Mouse (Mus musculus): Measurements from ENCODE around the gene Zfp449. TPM values are rescaled to one million over a fixed set of nuclear protein-coding genes. Genes with fewer than 3 reads are reported as not detected.
"Not testable (repeated sequence)": the region's sequence is repeated elsewhere in the genome, so short reads cannot be mapped to it uniquely, and the experiment has no call there.

The Zfp449 gene
- polyA plus RNA-seq, 1 experiment from 2014 or later, result 6.4 TPM

DNA sequence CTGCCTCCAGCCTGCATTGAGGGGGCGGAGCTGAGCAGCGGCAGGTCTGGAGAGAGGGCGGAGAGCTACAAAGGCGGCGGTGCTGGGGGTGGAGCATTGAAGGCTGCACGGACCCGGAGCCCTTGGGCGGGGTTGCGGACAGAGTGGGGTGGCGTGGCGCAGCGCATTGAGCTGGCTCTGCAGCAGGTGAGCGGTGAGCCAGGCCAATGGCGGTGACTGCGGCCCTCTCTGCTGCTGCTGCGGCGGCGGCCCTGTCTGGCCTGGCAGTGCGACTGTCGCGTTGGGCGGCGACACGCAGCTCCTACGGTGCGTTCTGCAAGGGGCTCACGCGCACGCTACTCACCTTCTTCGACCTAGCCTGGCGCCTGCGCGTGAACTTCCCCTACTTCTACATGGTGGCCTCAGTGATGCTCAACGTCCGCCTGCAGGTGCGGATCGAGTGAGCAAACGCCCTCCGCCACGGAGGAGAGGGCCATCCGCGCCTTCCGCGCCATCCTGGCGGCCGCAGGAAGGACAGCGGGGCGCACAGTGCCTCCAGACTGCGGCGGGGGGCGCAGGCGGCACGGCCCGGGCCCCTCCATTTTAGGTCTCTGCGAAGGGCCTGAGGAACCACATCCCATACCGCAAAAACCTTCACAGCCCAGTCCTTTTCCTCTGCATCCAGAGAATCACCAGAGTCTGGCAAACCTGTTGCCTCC is 28.4 kb downstream of the Zfp449 start, which contains the start of gene Smim10l2a:
Gene Smim10l2a, plus strand, starts transcription at position 156 of the 698 bp plus-strand sequence.
- H3K9me3 ChIP-seq (ENCODE audit: control insufficient read depth, low read length); H3K4me1 ChIP-seq (replicated peaks; ENCODE audit: control insufficient read depth, insufficient read depth, low read length): not testable (repeated sequence)
- peak within 1 kb of the TSS; percentile 67 for H3K9ac ChIP-seq (replicated peaks; ENCODE audit: low read depth, low read length)

DNA sequence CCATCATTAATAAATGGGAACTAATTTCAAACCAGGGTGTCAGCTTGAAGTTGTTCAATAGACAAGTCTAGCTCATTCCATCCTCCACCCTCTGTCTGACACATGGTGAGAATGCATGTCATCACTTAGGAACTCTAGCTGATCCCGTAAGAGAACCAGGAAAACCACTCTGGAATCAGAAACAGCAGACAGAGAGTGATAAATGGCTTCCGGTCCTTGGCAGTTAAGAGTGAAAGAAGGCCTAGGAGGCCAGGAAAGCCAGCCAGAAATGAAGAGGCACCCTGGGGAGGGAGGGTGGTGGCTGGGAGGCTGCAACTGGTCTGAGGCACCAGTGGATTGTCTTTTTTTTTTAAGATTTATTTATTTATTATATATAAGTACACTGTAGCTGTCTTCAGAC is 34.7 kb downstream of the Zfp449 start:
- no peak for ATAC-seq
- no peaks in the 10 kb centered on the region for H3K27me3 ChIP-seq (replicated peaks; ENCODE audit: control insufficient read depth, insufficient read depth, low read length)
- no peak overlapping the region for H3K4me3 ChIP-seq (replicated peaks; ENCODE audit: low read length)
- no peak overlapping the region for H3K4me2 ChIP-seq (ENCODE audit: low read length)
- H3K36me3 ChIP-seq (ENCODE audit: control insufficient read depth, insufficient read depth), result no peaks in the 10 kb centered on the region
- no peak overlapping the region for H3K9ac ChIP-seq (replicated peaks; ENCODE audit: low read depth, low read length)
- H3K4me1 ChIP-seq (replicated peaks; ENCODE audit: control insufficient read depth, insufficient read depth, low read length), result no peaks in the 10 kb centered on the region
- WGBS, result 82% methylated on average over 2 of the region's 2 CpGs
- no peaks in the 10 kb centered on the region for H3K9me3 ChIP-seq (ENCODE audit: control insufficient read depth, low read length)
- H3K27ac ChIP-seq (ENCODE audit: low read length), result no peak overlapping the region

More for the DNA sequence above, 28.4 kb downstream of the Zfp449 start, which contains the start of gene Smim10l2a:
- not testable (repeated sequence) for H3K27ac ChIP-seq (ENCODE audit: low read length); H3K27me3 ChIP-seq (replicated peaks; ENCODE audit: control insufficient read depth, insufficient read depth, low read length); H3K36me3 ChIP-seq (ENCODE audit: control insufficient read depth, insufficient read depth)
- ATAC-seq, result peak; percentile 92
- peak within 1 kb of the TSS; percentile 60 for H3K4me2 ChIP-seq (ENCODE audit: low read length)
- WGBS, result 24% methylated on average over 52 of the region's 56 CpGs
- H3K4me3 ChIP-seq (replicated peaks; ENCODE audit: low read length), result peak within 1 kb of the TSS; percentile 55

DNA sequence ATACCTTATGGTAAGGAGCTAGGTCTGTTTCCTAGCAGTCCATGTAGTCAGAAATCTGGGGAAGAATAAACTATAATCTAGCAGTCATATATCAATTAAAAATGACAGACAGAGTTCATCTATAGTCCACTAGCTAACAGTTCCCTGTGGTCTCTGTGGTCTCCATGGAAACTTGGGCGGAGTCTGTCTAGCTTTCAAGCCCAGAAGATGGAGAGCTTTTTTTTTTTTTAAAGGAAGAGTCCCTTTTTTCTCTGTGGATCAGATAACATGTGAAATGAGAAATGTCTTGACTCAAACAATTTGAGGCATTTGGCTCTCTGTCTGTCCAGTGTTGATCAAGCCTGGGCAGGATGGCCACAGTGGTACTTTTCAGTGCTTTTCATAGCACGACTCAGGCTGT is 37.9 kb downstream of the Zfp449 start:
- ATAC-seq, result no peak
- no peak overlapping the region for H3K4me2 ChIP-seq (ENCODE audit: low read length)
- H3K9me3 ChIP-seq (ENCODE audit: control insufficient read depth, low read length), result no peaks in the 10 kb centered on the region
- no peak overlapping the region for H3K4me3 ChIP-seq (replicated peaks; ENCODE audit: low read length)
- no peak overlapping the region for H3K9ac ChIP-seq (replicated peaks; ENCODE audit: low read depth, low read length)
- WGBS, result 76% methylated on average over 2 of the region's 2 CpGs
- no peak overlapping the region for H3K27ac ChIP-seq (ENCODE audit: low read length)
- no peaks in the 10 kb centered on the region for H3K36me3 ChIP-seq (ENCODE audit: control insufficient read depth, insufficient read depth)
- H3K4me1 ChIP-seq (replicated peaks; ENCODE audit: control insufficient read depth, insufficient read depth, low read length), result no peaks in the 10 kb centered on the region
- no peaks in the 10 kb centered on the region for H3K27me3 ChIP-seq (replicated peaks; ENCODE audit: control insufficient read depth, insufficient read depth, low read length)

DNA sequence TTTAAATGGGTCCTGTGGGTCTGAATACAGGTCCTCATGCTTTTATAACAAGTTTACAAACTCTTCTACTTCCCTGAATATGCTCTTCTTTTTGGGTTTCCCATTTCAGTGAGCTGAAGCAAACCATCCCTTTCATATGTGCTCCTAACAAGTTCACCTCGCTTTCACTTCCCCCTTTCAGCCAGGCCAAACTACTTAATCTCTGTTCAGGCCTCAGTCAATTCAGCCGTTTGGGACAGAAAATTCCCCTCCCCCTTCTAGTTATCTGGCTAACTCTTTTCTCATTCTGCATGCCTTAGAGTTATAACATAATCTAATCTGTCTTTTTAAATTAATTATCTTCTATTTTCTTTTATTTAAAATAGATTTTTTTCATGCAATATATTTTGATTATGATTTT is 58.4 kb downstream of the Zfp449 start:
- Histone ChIP-seq H3K27me3 (replicated peaks; ENCODE audit: control insufficient read depth, insufficient read depth, low read length) (no peaks in the 10 kb centered on the region), H3K4me3 (replicated peaks; ENCODE audit: low read length) (no peak overlapping the region), H3K9me3 (ENCODE audit: control insufficient read depth, low read length) (no peaks in the 10 kb centered on the region), H3K9ac (replicated peaks; ENCODE audit: low read depth, low read length) (no peak overlapping the region), H3K4me1 (replicated peaks; ENCODE audit: control insufficient read depth, insufficient read depth, low read length) (no peaks in the 10 kb centered on the region), H3K4me2 (ENCODE audit: low read length) (no peak overlapping the region), H3K27ac (ENCODE audit: low read length) (no peak overlapping the region), H3K36me3 (ENCODE audit: control insufficient read depth, insufficient read depth) (no peaks in the 10 kb centered on the region)
- ATAC-seq, result no peak
- WGBS, result 20% methylated on average over 2 of the region's 2 CpGs

DNA sequence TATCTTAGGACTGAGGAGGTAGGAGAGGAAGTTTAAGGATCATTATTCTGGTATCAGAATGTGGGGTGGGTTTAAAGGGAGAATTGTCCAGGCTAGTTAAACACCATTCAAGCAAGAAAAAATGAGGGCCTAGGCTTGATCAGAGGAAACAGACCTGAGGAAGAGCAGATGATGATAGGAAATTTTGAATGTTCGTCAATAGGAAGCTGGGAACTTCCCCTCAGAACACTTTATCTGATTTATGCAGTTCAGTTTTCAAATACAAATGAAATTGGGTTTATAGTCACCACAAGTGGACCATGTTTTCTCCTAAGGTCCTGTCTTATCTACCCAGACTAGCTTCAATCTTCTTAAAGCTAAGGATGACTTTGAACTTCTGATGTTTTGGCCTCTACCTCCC is 59.3 kb downstream of the Zfp449 start:
- Histone ChIP-seq H3K27ac (ENCODE audit: low read length) (no peak overlapping the region), H3K4me1 (replicated peaks; ENCODE audit: control insufficient read depth, insufficient read depth, low read length) (no peaks in the 10 kb centered on the region), H3K9ac (replicated peaks; ENCODE audit: low read depth, low read length) (no peak overlapping the region), H3K9me3 (ENCODE audit: control insufficient read depth, low read length) (no peaks in the 10 kb centered on the region), H3K4me2 (ENCODE audit: low read length) (no peak overlapping the region), H3K36me3 (ENCODE audit: control insufficient read depth, insufficient read depth) (no peaks in the 10 kb centered on the region), H3K27me3 (replicated peaks; ENCODE audit: control insufficient read depth, insufficient read depth, low read length) (no peaks in the 10 kb centered on the region), H3K4me3 (replicated peaks; ENCODE audit: low read length) (no peak overlapping the region)
- ATAC-seq, result no peak
- WGBS, result 71% methylated on average over 1 of the region's 1 CpGs

DNA sequence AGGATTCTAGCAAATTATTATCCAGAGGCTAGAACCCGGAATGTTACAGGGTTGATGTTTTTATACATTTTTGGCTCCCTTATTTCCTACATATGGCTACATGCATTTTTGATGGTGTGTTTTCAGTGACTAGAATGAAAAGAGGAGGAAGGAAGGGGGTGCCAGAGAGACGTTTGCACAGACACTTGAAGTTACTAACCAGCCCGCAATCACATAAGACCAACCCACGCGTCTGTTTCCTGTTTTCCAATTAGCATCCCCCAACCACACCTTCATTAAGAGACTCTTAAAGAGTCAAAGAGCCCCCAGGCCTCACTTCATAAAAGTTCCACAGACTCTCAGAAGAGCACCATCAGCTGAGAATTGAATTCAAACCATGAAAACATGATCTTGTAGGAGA is 59.9 kb downstream of the Zfp449 start:
- Histone ChIP-seq H3K4me3 (replicated peaks; ENCODE audit: low read length) (no peak overlapping the region), H3K27ac (ENCODE audit: low read length) (no peak overlapping the region), H3K9ac (replicated peaks; ENCODE audit: low read depth, low read length) (no peak overlapping the region), H3K4me1 (replicated peaks; ENCODE audit: control insufficient read depth, insufficient read depth, low read length) (no peaks in the 10 kb centered on the region), H3K4me2 (ENCODE audit: low read length) (no peak overlapping the region), H3K9me3 (ENCODE audit: control insufficient read depth, low read length) (no peaks in the 10 kb centered on the region), H3K36me3 (ENCODE audit: control insufficient read depth, insufficient read depth) (no peaks in the 10 kb centered on the region), H3K27me3 (replicated peaks; ENCODE audit: control insufficient read depth, insufficient read depth, low read length) (no peaks in the 10 kb centered on the region)
- ATAC-seq, result no peak
- WGBS, result 32% methylated on average over 5 of the region's 5 CpGs

Other genes with a start within 250 kb of the Zfp449 start
- gene 3830403N18Rik, start 209.8 kb upstream of the Zfp449 start, polyA plus RNA-seq (2015; fragmentation: Nextera tagmentation; extraction: Ambion mirVana), result 0.20 TPM in 1 of 2 replicates, not detected in the other
- gene Gm773, start 133.5 kb upstream of the Zfp449 start, polyA plus RNA-seq (2015; fragmentation: Nextera tagmentation; extraction: Ambion mirVana), result not detected in 2 replicates
- 16.4 and 22.3 TPM in 2 replicates for gene Smim10l2a, start 28.2 kb downstream of the Zfp449 start, polyA plus RNA-seq (2015; fragmentation: Nextera tagmentation; extraction: Ambion mirVana)
- 1.4 and 2.7 TPM in 2 replicates for gene Gm2174, start 101.6 kb downstream of the Zfp449 start, polyA plus RNA-seq (2015; fragmentation: Nextera tagmentation; extraction: Ambion mirVana)
- 16.8 and 18.2 TPM in 2 replicates for gene Ints6l, start 108.5 kb downstream of the Zfp449 start, polyA plus RNA-seq (2015; fragmentation: Nextera tagmentation; extraction: Ambion mirVana)
- not detected in 2 replicates for gene Gm10477, start 178.3 kb downstream of the Zfp449 start, polyA plus RNA-seq (2015; fragmentation: Nextera tagmentation; extraction: Ambion mirVana)
- 0.24 TPM in 1 of 2 replicates, not detected in the other for gene Gm648, start 203.2 kb downstream of the Zfp449 start, polyA plus RNA-seq (2015; fragmentation: Nextera tagmentation; extraction: Ambion mirVana)